Mouse (Mus musculus) embryo, embryonic 11.5 days (tissue): Measurements from ENCODE around the gene Pgm2l1.
A peak's percentile ranks its signal among the peaks of the same experiment; 100 is the strongest.

ENCODE experiments used
- DNase-seq: peaks from one replicate; pipeline ENCODE4 v3.0.0-alpha.2; 2012; ENCODE audit warnings: low read depth, low spot score

Pgm2l1 gene

DNA sequence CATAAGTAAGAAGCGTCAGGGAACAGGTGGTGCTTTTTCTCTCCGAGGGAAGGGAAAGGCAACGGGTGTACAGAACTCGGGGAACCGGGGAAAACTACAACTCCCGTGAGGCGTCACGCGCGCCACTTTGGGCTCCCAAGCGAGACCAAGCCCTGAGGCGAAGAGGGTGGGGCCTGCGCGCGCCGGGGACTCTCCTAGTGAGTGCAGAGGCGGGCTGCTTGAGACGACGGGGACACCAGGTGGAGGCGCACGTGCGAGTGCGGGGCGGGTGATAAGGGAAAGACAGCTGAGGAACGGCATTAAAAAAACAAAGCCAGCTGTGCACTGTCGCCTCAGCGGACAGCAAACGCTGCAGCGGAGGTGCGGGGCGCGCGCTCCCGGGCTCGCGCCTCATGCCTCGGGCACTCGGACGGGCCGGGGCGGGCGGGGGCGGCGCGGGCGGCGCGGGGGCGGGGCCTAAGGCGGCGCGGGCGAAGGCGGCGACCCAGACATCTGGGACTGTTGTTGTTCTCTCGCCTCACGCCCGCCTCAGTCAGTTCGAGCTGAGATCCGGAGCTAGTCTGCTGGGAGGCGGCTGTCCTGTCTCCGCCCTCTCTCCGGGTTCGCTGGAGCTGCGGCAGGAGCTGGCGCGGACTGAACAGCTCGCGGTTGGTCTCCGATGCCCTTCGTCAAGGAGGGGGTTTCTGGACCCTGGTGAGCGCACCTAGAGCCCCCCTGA, at the start of gene Pgm2l1:
Gene Pgm2l1, plus strand, starts transcription at position 237 of the 718 bp plus-strand sequence.
- DNase-seq = peak; percentile 91

DNA sequence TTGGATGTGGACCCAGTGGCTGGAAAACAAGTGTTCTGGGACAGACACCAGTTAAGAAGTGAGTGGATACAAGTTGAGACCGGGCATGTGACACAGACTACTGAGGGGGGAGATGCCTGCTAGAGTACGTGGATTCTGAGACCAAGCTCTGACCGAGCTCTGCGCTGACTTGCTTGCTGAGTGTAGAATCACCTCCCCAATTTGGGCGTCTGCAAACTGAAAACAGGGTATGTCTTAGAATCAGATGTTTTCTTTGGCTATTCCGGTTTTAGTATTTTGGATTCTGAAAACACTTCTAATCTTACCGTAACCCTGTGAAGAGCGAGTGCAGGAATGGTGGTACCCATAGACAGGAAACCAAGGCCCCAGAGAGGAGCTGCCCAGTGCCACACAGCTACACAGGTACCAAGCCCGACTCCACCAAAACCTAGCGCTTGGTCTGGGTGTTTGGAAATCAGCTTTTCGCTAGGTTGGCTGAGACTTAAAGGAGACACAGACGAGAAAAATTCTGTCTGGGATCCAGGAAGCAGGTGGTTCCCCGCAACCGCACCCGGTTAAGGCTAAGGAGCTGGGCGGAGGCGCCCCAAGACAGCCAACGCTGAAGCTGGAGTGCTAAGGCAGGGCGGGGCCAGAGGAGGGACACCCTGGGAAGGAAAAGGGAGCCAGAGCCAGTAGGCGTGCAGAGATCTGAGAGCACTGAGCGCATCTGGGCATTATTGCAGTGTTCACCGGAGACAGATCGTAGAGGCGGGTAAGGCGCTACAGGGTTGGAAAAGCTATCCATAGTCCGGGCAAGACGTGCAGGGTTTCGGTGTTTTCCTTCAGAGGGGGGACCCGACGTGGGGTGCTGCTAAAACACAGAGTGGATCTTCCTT, 48.9 kb upstream of the Pgm2l1 start:
- no peak for DNase-seq

DNA sequence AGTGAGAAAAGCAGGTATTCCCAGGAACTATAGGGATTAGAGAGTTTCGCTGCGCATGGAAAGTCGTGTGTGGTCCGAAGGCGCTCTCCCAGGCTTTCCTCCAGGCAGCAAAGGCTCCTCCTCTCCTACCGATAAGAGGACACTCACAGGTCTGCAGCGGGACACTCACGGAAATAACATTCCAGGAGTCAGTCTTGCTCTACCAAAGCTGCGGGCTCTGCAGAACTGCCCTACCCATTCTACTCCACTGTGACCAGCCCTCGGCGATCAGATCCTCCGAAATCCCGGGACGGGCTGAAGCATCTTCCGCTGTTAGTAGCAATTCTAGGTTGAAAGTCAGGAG, 48.3 kb upstream of the Pgm2l1 start:
- no peak for DNase-seq

DNA sequence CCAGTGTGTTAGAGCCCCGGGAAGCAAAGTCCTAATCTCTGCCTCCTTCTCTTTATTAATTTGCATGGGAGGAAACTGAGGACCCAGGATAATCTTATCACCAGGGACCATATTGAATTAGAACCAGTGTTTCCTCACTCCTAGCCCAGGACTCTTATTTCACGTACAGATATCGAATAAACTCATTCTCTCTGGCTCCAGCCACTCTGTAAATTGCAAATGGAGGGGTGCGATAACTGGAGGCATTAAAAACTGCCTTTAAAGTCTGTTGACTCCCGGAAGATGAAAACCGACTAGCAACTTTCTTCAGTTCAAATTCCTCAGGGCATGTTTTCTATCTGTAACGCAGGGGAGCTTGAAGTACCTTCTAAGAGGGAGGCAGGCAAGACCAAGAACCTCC, 47.8 kb upstream of the Pgm2l1 start:
- no peak for DNase-seq

DNA sequence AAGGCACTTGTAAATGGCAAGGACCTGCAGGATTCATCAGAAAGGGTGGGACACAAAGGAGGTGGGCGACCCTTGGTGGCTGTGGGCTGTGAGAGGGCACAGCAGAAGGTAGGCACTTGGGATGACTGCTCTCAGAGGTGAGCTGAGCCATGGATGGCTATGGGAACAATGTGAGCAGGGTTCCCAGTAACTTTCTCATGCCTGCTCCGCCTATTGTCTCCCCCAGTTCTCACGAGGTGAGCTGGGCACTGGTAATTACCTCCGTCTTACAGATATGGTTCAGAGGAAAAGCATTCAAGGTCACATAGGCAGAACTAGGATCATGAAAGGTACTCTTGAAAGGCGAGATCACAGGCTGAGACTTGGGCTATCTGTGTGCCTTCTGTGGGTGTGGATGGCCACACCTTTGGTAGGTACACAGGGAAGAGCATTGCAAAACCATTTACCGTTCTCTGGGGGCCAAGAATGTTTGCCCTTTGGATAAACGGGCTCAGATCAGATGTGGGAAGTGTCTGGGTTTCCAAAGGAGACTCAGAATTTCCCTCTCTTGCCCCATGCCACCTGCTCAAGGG, 47.3 kb upstream of the Pgm2l1 start:
- no peak for DNase-seq

DNA sequence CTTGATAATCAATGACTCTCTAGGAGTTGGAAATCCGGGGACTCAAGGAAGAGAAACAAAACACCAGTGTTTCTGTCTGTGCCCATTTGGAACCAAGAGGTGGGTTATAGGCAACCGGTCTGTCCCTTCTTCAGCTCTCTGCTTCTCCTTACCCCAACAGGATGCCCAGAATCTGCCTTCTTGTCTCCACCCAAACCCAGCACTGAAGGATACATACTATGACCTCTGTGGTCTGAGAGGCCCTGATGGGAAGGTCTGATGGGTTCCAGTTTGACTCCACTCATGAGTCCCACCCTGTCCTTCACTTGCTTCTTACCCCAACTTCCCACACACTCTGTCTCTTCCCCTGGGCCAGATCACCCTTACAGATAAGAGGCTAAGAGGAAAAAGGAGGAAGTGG, 46.0 kb upstream of the Pgm2l1 start:
- no peak for DNase-seq

DNA sequence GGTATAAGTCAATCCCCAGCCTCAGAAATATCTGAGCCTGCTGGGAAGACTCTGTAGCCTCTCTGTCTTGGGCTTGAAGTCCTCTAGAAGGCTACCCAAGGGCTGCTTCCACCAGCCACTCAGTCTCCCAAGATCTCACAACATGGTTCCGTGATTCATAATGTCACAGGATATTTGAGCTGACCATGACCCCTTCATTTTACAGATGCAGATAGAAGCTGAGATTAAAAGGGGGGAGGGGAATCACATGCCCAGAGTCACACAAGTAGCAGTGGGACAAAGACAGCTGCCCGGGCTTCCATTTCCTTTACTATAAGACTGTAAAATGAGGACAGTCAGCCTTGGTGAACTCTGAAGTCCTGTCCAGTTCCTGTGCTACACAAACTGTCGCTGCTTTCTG, 45.6 kb upstream of the Pgm2l1 start:
- no peak for DNase-seq

DNA sequence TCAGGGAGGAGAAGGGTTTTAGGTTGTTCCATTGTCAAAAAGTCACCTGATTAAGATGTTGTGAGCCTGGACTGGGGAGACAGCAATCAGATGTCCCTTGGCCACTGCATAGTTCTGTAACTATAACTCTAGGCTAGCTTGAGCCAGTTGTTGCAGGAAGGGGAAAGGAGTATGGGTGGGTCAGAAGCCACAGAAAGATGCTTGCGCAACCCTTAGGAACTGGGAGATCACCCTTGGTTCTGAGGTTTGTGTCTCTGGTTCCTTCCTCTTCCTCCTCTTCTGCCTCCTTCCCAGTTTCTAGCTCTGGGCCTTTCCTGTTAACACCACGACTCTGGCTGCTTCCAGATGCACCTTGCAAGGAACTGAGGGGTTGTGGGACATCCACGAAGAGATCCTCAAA, 44.8 kb upstream of the Pgm2l1 start:
- no peak for DNase-seq

DNA sequence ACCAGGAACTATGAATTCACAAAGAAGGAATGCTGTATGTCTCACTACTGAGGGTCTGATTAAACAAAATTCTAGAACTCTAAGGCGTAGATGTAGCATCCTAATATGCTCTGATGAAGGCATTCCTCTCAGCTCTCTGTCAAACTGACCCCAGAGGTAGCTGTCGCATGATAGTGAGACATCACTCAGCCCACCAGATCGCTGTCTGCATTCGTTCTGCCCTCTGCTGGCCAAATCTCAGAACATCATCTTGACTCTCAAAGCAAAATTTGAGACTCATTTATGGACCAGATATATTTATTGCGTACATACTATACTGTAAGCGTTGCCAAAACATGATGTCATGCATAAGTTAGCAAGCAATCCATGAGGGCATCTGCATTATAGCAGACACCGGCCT, 39.6 kb upstream of the Pgm2l1 start:
- DNase-seq = no peak

DNA sequence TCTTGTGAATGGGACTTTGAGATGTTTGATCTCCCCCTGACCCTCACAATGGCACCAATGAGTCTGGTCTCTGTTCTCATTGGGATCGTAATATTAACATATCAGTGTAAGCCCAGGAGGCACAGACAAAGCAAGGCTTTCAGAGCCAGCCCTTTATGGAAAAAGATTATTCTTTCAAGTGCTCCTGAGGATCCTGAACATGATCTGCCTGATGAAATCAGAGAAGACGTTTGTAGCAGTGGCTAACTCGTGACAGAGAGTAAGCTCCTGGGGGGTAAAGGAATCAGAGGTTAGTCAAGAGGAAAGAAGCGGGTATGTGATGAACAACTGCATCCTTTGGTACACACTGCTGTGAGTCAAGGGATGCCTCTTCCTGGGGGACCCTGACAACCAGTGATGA, 37.0 kb upstream of the Pgm2l1 start:
- DNase-seq = no peak

DNA sequence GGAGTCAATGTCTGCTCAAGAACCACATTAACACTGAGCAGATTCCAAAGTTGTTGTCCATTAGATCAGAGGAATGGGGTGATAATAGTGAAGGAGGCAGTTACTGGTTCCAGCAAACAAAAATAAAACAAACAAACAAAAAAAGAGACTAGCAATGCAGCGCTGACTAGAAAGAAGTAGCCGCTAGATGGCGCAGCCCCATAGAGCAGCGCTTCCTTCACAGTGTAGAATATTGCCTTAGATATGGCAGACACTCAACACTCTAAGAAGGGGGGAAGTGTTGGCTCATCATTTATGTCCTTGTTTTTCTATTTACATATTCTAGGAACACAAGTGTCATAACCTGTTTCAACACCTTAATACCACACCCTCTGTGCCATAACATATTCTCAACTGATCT, 36.4 kb upstream of the Pgm2l1 start:
- no peak for DNase-seq

DNA sequence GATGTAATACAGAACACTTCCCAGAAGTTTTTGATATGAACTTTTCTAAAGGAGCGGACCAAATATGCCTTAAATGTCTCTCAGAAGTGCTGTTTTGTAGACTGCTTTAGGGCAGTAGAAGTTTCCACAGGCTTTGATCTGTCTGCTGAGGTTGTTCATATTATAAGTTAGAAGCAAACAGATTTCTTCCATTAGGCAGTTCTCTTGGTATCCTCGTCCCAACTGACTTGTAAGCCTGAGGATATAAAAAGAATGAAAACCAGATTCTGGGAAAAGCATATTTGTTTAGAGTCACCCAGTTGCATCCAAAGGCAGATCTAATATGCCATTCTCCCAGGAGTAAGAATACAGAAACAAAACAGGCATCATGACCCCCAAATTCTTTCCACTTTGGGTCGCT, 26.0 kb upstream of the Pgm2l1 start:
- DNase-seq = no peak

DNA sequence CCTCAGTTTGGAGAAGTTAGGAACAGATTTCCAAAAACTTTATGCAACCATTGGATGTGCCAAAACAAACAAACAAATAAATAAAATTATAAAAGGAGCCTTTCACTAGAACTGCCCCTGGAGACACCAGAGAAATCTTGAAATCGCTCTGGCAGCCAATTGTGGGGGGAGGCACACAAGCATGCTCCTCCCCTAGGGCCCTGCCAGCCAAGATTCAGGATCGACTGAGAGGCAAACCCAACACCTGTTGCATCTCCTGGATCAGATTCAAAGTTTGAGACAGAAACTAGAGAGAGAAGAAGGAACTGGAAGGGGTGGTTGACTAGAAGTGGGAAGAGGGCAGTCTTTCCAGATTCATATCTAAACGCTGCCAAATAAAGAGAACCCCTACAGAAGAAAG, 23.6 kb upstream of the Pgm2l1 start:
- DNase-seq = no peak

DNA sequence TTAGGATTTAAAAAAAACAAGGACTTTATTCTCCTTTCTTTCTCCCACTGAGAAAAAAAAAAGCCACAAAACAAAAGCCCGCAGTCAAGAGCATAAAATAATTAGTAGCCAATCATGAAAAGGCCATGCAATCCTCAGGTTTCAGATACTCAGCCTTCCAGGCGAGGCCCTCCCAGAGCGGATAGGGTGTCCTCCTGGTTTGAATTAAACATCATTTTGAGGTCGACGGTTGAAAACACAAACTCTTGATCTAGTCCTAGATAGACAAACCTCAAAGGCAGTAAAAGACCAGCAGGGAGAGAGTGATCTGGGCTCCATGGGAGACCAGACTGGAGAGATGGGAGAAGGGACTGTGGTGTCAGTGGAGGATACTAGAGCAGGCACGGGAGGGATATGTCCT, 22.3 kb upstream of the Pgm2l1 start:
- no peak for DNase-seq

DNA sequence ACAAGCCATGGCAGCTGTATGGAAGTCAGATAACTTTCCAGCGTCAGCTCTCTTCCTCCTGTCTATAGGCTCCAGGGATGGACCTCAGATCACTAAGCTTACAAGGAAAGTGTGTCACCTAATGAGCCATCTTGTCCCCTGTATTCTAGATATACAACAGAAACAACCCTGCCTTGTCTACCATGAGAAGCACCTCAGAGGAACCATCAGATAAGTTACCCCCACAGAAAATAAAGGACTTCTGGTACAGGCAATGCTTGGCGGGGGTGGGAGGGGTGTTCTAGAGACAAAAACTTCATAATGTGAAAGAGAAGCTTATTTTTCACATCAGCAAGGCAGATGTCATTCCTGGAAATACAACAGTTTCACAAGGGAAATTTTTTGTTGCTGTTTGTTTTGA, 21.1 kb upstream of the Pgm2l1 start:
- no peak for DNase-seq

DNA sequence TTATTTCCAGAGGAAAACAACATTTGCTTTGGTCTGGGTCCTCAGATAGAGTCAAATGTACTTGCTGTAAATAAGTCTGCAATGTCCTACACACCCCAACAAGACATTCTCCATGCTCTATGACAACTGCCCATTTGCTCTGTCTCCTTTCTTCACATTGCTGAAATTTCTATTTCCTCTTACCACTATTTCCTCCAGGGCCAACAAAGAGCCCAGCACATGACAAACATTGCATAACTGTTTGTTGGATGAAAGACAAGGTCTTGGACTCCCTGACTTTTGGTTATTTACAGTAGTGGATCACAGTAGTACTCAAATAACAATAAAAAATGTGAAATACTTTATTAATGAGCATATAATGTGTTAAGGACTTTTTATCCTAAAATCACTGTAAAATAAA, 19.3 kb upstream of the Pgm2l1 start:
- no peak for DNase-seq

DNA sequence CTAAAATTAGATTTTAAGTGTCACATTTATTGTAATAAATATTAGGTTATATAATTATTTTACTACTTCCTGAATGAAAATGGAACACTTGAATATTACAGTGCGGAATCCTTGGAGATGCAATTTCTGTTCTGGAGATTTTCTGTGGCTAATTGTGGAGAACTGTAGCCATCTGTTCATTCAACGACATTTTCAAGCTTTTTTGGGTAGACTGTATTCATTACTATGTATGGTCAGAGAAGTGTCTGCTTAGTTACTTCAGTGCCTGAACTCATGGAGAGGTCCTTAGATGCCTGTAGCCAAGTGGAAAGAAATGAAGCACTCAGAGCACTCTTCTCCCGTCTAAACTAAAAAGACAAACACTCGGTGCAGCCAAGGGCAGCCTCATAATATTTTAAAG, 12.9 kb upstream of the Pgm2l1 start:
- no peak for DNase-seq

DNA sequence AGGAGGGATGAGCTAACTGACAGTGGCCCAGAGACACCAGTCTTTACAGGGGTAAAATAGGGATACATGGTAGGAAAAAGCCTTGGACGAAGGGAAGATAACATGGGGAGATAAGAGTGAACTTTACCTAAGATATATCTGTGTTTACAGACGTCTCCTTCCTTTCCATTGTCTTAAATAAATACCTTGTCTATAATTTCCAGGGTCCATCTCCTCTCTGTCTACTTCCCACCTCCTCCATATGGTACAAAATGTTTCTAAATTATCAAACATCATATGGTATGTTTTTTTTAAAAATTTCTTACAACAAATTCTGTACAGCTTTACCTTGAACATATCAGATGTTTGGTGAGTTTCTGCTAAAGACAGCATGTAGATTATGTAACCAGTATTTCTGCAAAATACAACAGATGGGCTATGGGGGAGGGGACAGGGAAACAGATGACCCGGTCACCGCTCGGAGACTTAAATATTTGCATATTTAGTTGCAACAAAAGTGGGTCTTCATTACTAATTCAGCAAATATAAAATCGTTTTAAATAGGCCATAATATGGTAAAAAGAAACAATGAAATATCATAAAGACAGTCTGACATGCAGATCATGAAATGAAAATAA, 12.0 kb upstream of the Pgm2l1 start:
- no peak for DNase-seq

DNA sequence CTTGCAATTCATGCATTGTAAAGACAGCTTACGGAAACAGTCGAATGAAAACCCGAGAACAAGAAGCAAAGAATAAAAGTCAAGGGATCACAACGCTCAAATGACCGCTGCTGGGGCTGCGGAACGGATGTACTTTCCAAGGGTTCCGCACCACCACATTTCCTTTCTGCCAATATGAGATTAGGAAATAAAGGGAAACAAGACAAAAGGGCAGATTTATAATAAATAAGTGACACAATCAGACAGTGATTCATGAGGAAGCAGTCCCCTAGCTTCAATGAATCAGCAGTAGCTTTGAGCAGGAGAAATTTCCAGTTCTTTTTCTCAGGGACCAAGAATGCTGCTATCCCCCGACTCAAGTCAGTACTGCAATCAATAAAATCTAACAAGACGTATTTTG, 11.2 kb upstream of the Pgm2l1 start:
- DNase-seq = no peak

DNA sequence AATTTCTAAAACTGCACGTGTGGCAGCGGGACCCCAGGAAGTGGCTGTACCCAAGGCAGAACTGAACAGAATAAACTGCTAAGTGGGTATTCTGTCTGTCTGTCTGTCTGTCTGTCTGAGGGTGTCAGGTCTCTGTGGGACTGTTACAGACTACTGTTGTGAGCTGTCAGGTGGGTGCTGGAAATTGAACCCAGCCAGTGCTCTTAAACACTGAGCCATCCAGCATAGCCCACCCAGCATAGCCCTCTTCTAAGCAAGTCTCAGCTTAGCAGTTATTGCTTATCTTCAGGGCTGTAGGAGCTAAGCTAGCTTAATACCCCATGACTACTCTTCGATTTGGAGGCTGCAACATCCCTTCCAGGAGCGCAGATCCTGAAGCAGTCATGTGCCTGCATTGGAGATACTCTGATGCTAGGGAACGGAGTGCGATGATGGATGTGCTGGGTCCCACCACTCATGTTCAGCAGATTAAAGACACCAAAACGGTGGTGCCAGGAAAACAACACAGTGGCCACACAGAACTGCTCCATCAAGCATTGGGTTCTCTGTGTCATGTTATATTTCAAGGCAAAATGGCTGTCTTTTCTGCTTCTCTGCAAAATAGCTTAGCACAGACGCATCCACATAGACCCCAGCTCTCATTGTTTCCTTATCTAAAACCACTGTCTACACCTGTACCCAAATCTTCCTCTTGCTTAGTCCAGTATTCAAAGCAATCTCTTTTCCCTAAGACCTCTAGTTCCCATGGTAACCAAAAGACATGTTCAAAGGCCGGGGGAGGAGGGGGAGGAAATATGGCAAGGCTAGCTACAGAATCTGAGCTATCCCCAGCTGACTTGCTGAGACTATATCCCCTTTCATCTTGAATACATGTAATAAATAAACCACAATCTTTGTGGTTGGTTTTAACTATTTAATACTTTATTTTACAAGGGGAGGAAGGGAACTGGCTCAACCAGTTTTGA, 10.3 kb upstream of the Pgm2l1 start:
- DNase-seq = no peak

DNA sequence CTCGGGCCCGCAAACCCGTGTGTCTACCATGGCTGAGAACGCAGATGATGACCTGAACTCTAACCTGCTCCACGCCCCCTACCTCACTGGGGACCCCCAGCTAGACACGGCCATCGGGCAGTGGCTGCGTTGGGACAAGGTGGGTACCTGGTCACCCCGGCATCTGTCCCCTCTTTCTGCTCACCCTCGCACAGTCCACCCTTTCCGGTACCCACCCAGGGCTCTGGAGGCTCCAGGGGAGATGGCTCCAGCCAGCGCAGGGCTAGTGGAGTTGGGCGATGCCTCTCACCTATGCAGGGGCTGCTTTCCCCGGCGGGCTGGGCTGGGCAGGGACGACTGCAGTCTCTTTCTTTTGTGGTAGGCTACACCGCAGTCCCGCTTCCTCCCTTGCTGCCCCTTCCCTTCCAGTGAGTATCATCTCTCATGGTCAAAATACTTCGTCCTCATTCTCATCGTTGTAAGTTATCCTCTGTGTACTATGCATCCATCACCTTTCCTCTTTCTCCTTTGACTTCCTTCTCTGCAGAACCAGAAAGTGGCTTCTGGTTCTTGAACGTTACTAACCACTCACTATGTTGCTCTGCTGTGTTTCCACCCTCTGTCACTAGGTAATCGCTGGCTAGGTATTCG, 817 bp downstream of the Pgm2l1 start:
- no peak for DNase-seq
